Mouse (Mus musculus): Measurements from ENCODE around the gene Gm11172. TPM values are rescaled to one million over a fixed set of nuclear protein-coding genes. Genes with fewer than 3 reads are reported as not detected.
"Not testable (repeated sequence)": the region's sequence is repeated elsewhere in the genome, so short reads cannot be mapped to it uniquely, and the experiment has no call there.

Gm11172 gene
- polyA plus RNA-seq, 1 experiment from 2014 or later: not detected

DNA sequence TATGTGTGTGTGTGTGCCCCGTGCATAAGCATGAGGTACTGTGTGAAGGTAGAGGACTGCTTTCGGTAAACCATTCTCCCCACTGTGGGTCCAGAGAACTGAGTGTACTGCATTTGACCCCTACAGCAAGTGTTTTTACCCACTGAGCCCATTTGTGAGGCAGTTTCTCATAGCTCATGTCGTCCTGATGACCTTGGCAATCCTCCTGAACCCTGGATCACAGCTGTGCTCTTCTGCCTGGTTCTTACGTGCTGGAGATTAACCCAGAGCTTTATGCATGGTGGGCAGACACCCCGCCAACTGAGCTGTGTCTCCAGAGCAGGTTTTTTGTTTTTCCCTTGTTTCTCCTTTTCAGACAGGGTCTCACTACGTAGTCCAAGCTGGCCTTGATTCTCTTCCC, 33.2 kb downstream of the Gm11172 start:
- no peaks in the 10 kb centered on the region for H3K9me3 ChIP-seq (ENCODE audit: control insufficient read depth, low read length)
- H3K4me2 ChIP-seq (replicated peaks; ENCODE audit: low read depth, low read length): no peak overlapping the region
- WGBS: 87% methylated on average over 6 of the region's 6 CpGs
- no peaks in the 10 kb centered on the region for H3K36me3 ChIP-seq (ENCODE audit: control insufficient read depth, insufficient read depth, low read length)
- no peak overlapping the region for H3K9ac ChIP-seq (ENCODE audit: low read depth, low read length)
- no peak overlapping the region for H3K4me3 ChIP-seq (ENCODE audit: low read length)
- H3K27me3 ChIP-seq (ENCODE audit: control insufficient read depth, insufficient read depth, low read length): no peaks in the 10 kb centered on the region
- peaks cover 20% of the 10 kb centered on the region for H3K4me1 ChIP-seq (ENCODE audit: control insufficient read depth, insufficient read depth, low read length)
- H3K27ac ChIP-seq (ENCODE audit: low read depth, low read length): no peak overlapping the region
- no peak for ATAC-seq (ENCODE audit: low FRiP score, low TSS enrichment)

DNA sequence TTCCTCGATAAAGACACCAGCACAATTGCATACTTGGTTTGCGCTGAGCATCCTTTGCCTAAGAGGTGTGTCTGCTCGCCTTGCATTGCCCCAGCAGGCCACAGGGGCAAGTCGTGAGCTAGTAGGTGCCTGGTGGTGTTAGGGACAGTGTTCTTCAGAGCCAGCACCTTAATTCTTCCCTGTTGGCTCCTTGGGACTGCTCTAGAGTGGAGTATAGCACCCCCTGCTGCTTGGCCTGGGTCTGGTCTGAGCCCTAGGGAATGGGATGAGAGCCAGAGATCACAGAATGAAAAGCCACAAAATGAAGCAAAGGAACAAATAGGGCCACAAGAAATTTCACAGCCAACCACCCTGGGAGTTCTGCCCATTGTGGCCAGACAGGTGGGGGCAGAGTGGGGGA, 33.8 kb downstream of the Gm11172 start:
- H3K27me3 ChIP-seq (ENCODE audit: control insufficient read depth, insufficient read depth, low read length): no peaks in the 10 kb centered on the region
- H3K36me3 ChIP-seq (ENCODE audit: control insufficient read depth, insufficient read depth, low read length): no peaks in the 10 kb centered on the region
- H3K4me2 ChIP-seq (replicated peaks; ENCODE audit: low read depth, low read length): no peak overlapping the region
- no peak overlapping the region for H3K27ac ChIP-seq (ENCODE audit: low read depth, low read length)
- ATAC-seq (ENCODE audit: low FRiP score, low TSS enrichment): peak; percentile 71; the same call in 1 of the 2 replicates
- no peaks in the 10 kb centered on the region for H3K9me3 ChIP-seq (ENCODE audit: control insufficient read depth, low read length)
- WGBS: 63% methylated on average over 4 of the region's 4 CpGs
- H3K4me1 ChIP-seq (ENCODE audit: control insufficient read depth, insufficient read depth, low read length): peaks cover 20% of the 10 kb centered on the region
- H3K4me3 ChIP-seq (ENCODE audit: low read length): no peak overlapping the region
- no peak overlapping the region for H3K9ac ChIP-seq (ENCODE audit: low read depth, low read length)

DNA sequence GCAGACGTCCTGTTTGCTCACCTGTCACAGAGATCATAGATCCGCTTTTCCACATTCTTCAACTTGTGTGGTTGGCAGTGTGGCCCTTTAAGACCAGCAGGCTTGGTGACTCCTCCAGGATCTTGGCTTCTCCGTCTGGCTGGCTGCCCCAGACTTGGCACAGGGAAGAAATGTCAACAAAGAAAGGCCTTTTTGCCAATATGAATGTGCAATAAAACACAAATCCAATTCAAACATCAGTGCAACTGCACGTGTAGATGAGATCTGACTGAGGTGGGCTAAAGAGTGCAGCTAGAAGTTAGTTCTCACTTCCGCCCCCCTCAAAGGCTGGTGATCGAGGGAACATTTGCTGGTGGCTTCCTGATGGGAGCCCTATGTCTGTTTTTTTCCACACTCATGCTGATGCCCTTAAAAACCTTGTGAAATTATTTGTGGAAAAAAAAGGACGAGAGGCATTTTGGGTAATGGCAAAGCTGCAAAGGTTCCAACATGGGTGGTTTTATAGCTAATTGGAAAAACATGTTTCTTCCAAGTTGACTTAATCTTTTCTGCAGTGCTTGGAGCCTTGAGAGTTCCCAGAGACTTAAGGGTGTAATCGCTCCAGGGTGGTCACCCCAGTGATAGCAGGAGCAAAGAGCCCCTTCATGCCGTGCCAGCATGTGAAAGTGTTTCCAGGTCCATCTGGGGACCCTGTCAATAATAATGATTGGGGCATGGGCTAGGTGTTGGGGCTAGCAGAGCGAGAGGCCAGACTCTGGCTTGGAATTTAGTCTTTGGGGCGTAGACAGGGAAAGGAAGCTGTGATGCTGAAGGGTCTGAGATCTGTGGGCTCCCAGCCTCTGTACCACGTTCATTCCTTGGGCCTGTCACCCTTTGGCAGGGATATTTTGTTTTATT, 37.5 kb downstream of the Gm11172 start:
- Histone ChIP-seq H3K4me2 (replicated peaks; ENCODE audit: low read depth, low read length) (no peak overlapping the region), H3K27ac (ENCODE audit: low read depth, low read length) (no peak overlapping the region), H3K9ac (ENCODE audit: low read depth, low read length) (no peak overlapping the region), H3K4me1 (ENCODE audit: control insufficient read depth, insufficient read depth, low read length) (0 out of 2 replicates have a peak, but pooled peaks cover 4% of the 10 kb centered on the region), H3K9me3 (ENCODE audit: control insufficient read depth, low read length) (no peaks in the 10 kb centered on the region), H3K36me3 (ENCODE audit: control insufficient read depth, insufficient read depth, low read length) (no peaks in the 10 kb centered on the region), H3K27me3 (ENCODE audit: control insufficient read depth, insufficient read depth, low read length) (no peaks in the 10 kb centered on the region), H3K4me3 (ENCODE audit: low read length) (no peak overlapping the region)
- 67% methylated on average over 12 of the region's 12 CpGs for whole genome bisulfite sequencing
- ATAC-seq (ENCODE audit: low FRiP score, low TSS enrichment): no peak

DNA sequence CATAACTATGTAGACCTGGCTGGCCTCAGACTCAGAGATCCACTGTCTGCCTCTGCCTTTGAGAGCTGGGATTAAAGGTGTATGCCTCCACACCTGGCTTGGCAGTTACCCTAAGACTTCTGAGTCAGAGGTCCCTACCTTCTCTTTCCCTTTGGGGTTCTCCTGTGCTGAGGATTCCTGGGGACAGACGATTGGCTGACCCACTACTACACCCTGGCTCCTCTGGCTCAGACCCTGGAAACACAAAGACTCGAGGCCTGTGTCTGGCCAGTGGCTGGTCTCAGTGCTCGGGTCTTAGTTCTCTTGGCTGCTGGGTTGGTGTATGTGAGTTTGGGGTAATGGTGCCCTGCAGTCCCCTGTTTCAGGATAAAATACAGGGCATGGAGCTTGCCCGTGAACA, 38.2 kb downstream of the Gm11172 start:
- WGBS: 76% methylated on average over 4 of the region's 4 CpGs
- 0 out of 2 replicates have a peak, but pooled peaks cover 4% of the 10 kb centered on the region for H3K4me1 ChIP-seq (ENCODE audit: control insufficient read depth, insufficient read depth, low read length)
- H3K27me3 ChIP-seq (ENCODE audit: control insufficient read depth, insufficient read depth, low read length): no peaks in the 10 kb centered on the region
- H3K9ac ChIP-seq (ENCODE audit: low read depth, low read length): no peak overlapping the region
- no peak overlapping the region for H3K4me2 ChIP-seq (replicated peaks; ENCODE audit: low read depth, low read length)
- no peaks in the 10 kb centered on the region for H3K9me3 ChIP-seq (ENCODE audit: control insufficient read depth, low read length)
- H3K27ac ChIP-seq (ENCODE audit: low read depth, low read length): no peak overlapping the region
- no peaks in the 10 kb centered on the region for H3K36me3 ChIP-seq (ENCODE audit: control insufficient read depth, insufficient read depth, low read length)
- H3K4me3 ChIP-seq (ENCODE audit: low read length): no peak overlapping the region
- ATAC-seq (ENCODE audit: low FRiP score, low TSS enrichment): no peak

DNA sequence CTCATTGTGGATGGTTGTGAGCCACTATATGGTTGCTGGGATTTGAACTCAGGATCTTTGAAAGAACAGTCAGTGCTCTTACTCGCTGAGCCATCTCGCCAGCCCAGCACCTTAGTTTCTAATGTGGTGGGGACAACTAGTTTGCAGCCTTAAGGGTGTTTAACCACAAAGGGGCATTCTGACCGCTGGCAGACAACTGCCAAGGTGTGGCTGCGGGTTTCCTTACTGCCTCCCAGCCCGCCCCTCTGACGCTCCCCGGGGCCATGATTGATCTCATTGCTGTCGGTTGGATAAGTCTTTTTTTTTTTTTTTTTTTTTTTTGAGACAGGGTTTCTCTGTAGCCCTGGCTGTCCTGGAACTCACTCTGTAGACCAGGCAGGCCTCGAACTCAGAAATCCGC, 39.5 kb downstream of the Gm11172 start:
- H3K9me3 ChIP-seq (ENCODE audit: control insufficient read depth, low read length); H3K4me2 ChIP-seq (replicated peaks; ENCODE audit: low read depth, low read length); H3K4me1 ChIP-seq (ENCODE audit: control insufficient read depth, insufficient read depth, low read length); H3K9ac ChIP-seq (ENCODE audit: low read depth, low read length); H3K27me3 ChIP-seq (ENCODE audit: control insufficient read depth, insufficient read depth, low read length); H3K4me3 ChIP-seq (ENCODE audit: low read length); ATAC-seq (ENCODE audit: low FRiP score, low TSS enrichment); H3K27ac ChIP-seq (ENCODE audit: low read depth, low read length); H3K36me3 ChIP-seq (ENCODE audit: control insufficient read depth, insufficient read depth, low read length): not testable (repeated sequence)
- 90% methylated on average over 10 of the region's 10 CpGs for WGBS

DNA sequence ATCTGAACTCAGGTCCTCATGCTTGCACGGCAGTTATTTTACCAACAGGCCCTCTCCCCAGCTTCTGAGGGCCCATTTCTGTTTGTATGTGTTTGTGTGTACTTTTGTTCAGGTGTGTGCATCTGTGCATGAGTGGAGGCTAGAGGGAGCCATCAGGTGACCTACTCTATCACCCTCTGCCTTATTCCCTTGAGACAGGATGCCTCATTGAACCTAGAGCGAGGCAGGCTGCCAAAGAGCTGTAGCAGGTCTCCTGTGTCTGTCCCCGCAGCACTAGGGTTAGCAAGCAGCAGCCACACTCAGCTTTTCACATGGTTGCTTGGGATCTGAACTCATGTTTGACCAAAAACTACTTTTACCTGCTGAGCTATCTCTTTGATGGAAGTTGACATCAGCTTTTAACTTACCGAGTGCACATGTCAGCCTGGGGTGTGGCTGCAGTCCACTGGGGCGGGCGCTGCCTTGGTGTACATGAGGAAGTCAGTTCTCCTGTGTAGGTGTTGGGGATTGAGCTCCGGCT, 47.1 kb downstream of the Gm11172 start:
- Histone ChIP-seq H3K27ac (ENCODE audit: low read depth, low read length) (no peak overlapping the region), H3K9ac (ENCODE audit: low read depth, low read length) (peak overlapping the region; percentile 31; the same call in 1 of the 2 replicates), H3K9me3 (ENCODE audit: control insufficient read depth, low read length) (no peaks in the 10 kb centered on the region), H3K4me3 (ENCODE audit: low read length) (no peak overlapping the region), H3K4me1 (ENCODE audit: control insufficient read depth, insufficient read depth, low read length) (no peaks in the 10 kb centered on the region), H3K36me3 (ENCODE audit: control insufficient read depth, insufficient read depth, low read length) (no peaks in the 10 kb centered on the region), H3K27me3 (ENCODE audit: control insufficient read depth, insufficient read depth, low read length) (no peaks in the 10 kb centered on the region), H3K4me2 (replicated peaks; ENCODE audit: low read depth, low read length) (no peak overlapping the region)
- WGBS: 84% methylated on average over 7 of the region's 7 CpGs
- ATAC-seq (ENCODE audit: low FRiP score, low TSS enrichment): no peak

DNA sequence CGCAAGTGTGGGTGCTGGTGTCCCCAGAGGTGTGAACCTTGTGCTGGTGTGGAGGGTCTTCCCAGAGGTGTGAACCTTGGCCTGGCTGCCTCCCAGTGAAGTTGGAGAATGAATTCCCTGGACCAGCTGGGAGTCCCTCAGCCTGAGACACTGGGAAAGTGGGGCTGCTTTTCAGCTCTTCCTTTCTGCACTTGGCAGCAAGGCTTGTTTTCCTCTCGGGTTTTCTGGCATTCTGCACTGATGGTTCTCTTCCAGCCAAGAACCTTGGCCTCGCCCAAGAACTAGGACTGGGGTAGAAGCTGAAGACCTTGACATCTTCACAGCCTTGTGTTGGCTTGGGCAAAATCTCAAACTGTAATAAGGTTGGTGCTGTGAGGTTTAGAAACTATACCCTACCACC, 48.7 kb downstream of the Gm11172 start:
- Histone ChIP-seq H3K4me2 (replicated peaks; ENCODE audit: low read depth, low read length) (no peak overlapping the region), H3K4me1 (ENCODE audit: control insufficient read depth, insufficient read depth, low read length) (no peaks in the 10 kb centered on the region), H3K4me3 (ENCODE audit: low read length) (no peak overlapping the region), H3K9me3 (ENCODE audit: control insufficient read depth, low read length) (no peaks in the 10 kb centered on the region), H3K9ac (ENCODE audit: low read depth, low read length) (no peak overlapping the region), H3K27ac (ENCODE audit: low read depth, low read length) (no peak overlapping the region), H3K36me3 (ENCODE audit: control insufficient read depth, insufficient read depth, low read length) (no peaks in the 10 kb centered on the region), H3K27me3 (ENCODE audit: control insufficient read depth, insufficient read depth, low read length) (no peaks in the 10 kb centered on the region)
- 68% methylated on average over 3 of the region's 3 CpGs for WGBS
- no peak for ATAC-seq (ENCODE audit: low FRiP score, low TSS enrichment)

Other genes starting within 250 kb of the Gm11172 start
- gene Socs1, start 27.4 kb upstream of the Gm11172 start, polyA plus RNA-seq (2014; fragmentation: Nextera tagmentation; extraction: Ambion mirVana): 6.3 and 7.2 TPM in 2 replicates
- not detected in 2 replicates for gene Tnp2, start 24.3 kb upstream of the Gm11172 start, polyA plus RNA-seq (2014; fragmentation: Nextera tagmentation; extraction: Ambion mirVana)
- gene Prm3, start 22.0 kb upstream of the Gm11172 start, polyA plus RNA-seq (2014; fragmentation: Nextera tagmentation; extraction: Ambion mirVana): not detected in 2 replicates
- not detected in 2 replicates for gene Prm2, start 16.8 kb upstream of the Gm11172 start, polyA plus RNA-seq (2014; fragmentation: Nextera tagmentation; extraction: Ambion mirVana)
- gene Prm1, start 7.1 kb upstream of the Gm11172 start, polyA plus RNA-seq (2014; fragmentation: Nextera tagmentation; extraction: Ambion mirVana): not detected in 2 replicates
- gene Rmi2, start 22.1 kb downstream of the Gm11172 start, polyA plus RNA-seq (2014; fragmentation: Nextera tagmentation; extraction: Ambion mirVana): 6.0 and 6.2 TPM in 2 replicates
- gene Snn, start 248.0 kb downstream of the Gm11172 start, polyA plus RNA-seq (2014; fragmentation: Nextera tagmentation; extraction: Ambion mirVana): 32.5 and 54.4 TPM in 2 replicates